Mouse (Mus musculus) cerebellum, postnatal 25 days (tissue): ENCODE data around the gene Crocc.

Experiments
- DNase-seq, 2 experiments: peaks; one replicate each; pipeline ENCODE4 v3.0.0; 2021; ENCODE audit warnings: mixed read lengths in 2 of 2

Gene Crocc

GRCm38 (mm10) chr4:141060426-141061301 is at the start of gene Crocc:
Gene Crocc (minus strand): TSS chr4:141060550.
- DNase-seq, result peak; percentile 100

- no peak for DNase-seq
Observed at GRCm38 (mm10) chr4:141108196-141108732, 47.9 kb upstream of the Crocc start.

GRCm38 (mm10) chr4:141106526-141107183 is 46.3 kb upstream of the Crocc start:
- no peak for DNase-seq

- no peak for DNase-seq
Observed at GRCm38 (mm10) chr4:141101855-141102254, 41.5 kb upstream of the Crocc start.

GRCm38 (mm10) chr4:141101291-141101690 is 40.9 kb upstream of the Crocc start:
- DNase-seq, result no peak

GRCm38 (mm10) chr4:141099956-141100355 is 39.6 kb upstream of the Crocc start:
- DNase-seq, result no peak

- DNase-seq, result no peak
Observed at GRCm38 (mm10) chr4:141098935-141099334, 38.6 kb upstream of the Crocc start.

- no peak for DNase-seq
Observed at GRCm38 (mm10) chr4:141096710-141097109, 36.4 kb upstream of the Crocc start.

- DNase-seq, result no peak
Observed at GRCm38 (mm10) chr4:141095016-141095415, 34.7 kb upstream of the Crocc start.

GRCm38 (mm10) chr4:141088714-141089113 is 28.4 kb upstream of the Crocc start:
- DNase-seq, result no peak

- no peak for DNase-seq
Observed at GRCm38 (mm10) chr4:141088033-141088432, 27.7 kb upstream of the Crocc start, which contains the start of gene Spata21. Gene Spata21 (plus strand): TSS chr4:141088333.

GRCm38 (mm10) chr4:141086862-141087261 is 26.5 kb upstream of the Crocc start:
- DNase-seq, result no peak

- no peak for DNase-seq
Observed at GRCm38 (mm10) chr4:141078510-141079137, 18.3 kb upstream of the Crocc start.

- peak; percentile 96 to 97 for DNase-seq
Observed at GRCm38 (mm10) chr4:141077681-141078509, 17.5 kb upstream of the Crocc start, which contains the start of gene Necap2. Gene Necap2 (minus strand): TSS chr4:141078357.

GRCm38 (mm10) chr4:141076761-141077506 is 16.6 kb upstream of the Crocc start:
- DNase-seq, result no peak

- no peak for DNase-seq
Observed at GRCm38 (mm10) chr4:141074109-141074508, 13.8 kb upstream of the Crocc start.

- DNase-seq, result peak; percentile 59 to 81
Observed at GRCm38 (mm10) chr4:141073661-141074060, 13.3 kb upstream of the Crocc start.

- DNase-seq, result no peak
Observed at GRCm38 (mm10) chr4:141072502-141072901, 12.2 kb upstream of the Crocc start.

- peak; percentile 68 to 76 for DNase-seq
Observed at GRCm38 (mm10) chr4:141069731-141070130, 9.4 kb upstream of the Crocc start.

- DNase-seq, result no peak
Observed at GRCm38 (mm10) chr4:141068655-141069054, 8.3 kb upstream of the Crocc start.

- peak in 1 of 2 experiments; percentile 59 for DNase-seq
Observed at GRCm38 (mm10) chr4:141067516-141068046, 7.2 kb upstream of the Crocc start.
